Mouse (Mus musculus): ENCODE results near the gene Amz2. TPM values are rescaled to one million over a fixed set of nuclear protein-coding genes. Genes with fewer than 3 reads are reported as not detected.

Amz2 gene
- total RNA-seq, 2 experiments from 2014 or later: 42.9 to 46.8 TPM

DNA sequence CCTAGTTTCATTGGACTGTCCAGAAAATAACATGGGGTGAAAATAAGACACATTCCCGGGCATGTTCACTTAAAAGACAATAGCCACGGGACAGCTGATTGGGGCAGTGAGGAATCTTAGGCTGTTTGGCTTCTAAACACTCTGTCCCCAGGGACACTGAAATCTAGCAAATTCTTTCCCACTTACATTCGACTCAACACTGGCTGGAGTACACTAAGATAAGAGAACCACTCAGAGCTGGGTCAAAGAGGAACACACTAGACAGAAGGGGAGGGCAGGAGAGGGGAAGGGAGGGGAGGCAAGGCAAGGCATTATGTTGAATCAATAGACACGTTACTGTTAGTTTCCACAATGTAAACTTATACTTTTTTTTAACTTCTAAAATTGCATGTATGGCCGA lies 34.8 kb downstream of the Amz2 start:
- DNase-seq: peak; percentile 70 to 72

DNA sequence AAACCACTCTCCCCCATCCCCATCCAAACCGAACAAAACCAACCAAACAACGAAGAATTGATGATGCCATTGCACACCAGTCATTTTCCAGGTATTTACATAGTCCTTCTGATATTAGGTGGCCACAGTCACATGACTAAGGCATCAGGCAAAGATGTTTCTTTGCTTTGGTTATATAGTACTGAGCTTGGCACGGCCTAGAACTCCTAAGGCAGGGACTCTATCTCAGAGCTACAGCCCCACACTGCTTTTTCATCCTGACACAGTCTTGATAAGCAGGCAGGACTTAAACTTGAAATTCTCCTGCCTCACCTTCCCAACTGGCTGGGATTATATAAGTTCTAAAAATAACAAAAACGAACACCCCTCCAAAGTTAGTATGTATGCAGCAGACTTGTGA lies 39.3 kb downstream of the Amz2 start:
- no peak for DNase-seq
- intact Hi-C loops (cut with DNase I): no loop called here

More for the DNA sequence above, 34.8 kb downstream of the Amz2 start:
- intact Hi-C loops (cut with DNase I): no loop called here

DNA sequence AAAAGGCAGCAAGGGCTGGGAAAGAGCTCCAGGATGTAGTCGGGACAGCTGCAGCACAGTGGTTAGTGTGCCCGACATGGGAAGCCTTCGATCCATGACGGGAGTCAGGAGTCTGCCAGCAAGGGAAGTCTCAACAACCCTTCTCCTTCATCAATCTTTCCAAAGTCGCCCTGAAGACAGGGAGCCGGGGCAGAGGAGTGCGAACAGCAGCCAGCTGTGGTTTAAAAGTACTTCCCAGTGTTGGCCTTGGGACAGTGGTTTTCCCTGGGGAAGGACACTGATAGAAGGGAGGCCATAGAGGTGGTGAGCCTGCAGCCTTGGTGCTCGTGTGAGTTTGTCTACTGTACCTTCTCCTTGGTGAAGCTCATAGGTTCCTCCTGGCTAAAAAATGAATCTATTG lies 41.2 kb downstream of the Amz2 start:
- intact Hi-C loops (cut with DNase I): no loop called here
- peak; percentile 43 to 53 for DNase-seq

DNA sequence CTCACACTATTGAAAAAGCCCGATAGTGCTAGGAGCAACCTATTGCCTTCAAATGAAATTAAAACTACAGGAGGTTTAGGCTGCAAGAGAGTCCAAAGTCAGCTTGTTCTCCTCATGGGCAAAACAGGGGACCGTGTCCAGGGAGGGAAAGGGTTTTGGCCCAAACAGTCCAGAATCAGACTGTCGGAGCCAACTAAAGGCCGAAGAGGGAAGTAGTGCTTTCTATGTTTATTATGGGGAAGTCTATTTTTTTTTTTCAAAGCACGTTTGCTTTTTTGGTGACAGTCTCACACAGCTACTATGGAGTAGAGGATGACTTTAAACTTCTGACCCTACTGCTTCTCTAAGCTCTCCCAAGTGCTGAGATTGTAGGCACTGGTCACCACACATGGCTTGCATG lies 42.4 kb downstream of the Amz2 start:
- DNase-seq: no peak
- intact Hi-C loops (cut with DNase I): no loop called here

DNA sequence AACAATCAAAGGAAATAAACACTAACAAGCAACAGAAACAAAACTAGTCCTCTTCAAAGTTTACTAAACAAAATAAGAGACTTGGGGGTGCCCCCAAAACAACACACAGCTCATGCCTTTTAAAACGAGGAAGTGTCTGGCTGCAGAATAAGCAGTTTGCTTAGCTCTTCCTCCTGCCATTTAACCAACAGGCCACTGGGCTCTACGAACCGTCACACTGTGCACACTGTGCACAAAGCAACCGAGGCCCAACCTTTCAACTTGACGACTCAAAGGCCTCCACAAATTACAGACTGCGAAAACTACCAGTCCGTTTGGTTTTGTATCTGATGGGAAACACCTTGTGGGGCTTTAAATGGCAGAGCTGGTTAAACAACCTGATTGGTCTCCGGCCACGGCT lies 44.4 kb downstream of the Amz2 start:
- no peak for DNase-seq
- intact Hi-C loops (cut with DNase I): loop anchor here (5.0 kb wide), 1 partner anchor 87 kb away; no protein-coding TSS in a partner anchor

DNA sequence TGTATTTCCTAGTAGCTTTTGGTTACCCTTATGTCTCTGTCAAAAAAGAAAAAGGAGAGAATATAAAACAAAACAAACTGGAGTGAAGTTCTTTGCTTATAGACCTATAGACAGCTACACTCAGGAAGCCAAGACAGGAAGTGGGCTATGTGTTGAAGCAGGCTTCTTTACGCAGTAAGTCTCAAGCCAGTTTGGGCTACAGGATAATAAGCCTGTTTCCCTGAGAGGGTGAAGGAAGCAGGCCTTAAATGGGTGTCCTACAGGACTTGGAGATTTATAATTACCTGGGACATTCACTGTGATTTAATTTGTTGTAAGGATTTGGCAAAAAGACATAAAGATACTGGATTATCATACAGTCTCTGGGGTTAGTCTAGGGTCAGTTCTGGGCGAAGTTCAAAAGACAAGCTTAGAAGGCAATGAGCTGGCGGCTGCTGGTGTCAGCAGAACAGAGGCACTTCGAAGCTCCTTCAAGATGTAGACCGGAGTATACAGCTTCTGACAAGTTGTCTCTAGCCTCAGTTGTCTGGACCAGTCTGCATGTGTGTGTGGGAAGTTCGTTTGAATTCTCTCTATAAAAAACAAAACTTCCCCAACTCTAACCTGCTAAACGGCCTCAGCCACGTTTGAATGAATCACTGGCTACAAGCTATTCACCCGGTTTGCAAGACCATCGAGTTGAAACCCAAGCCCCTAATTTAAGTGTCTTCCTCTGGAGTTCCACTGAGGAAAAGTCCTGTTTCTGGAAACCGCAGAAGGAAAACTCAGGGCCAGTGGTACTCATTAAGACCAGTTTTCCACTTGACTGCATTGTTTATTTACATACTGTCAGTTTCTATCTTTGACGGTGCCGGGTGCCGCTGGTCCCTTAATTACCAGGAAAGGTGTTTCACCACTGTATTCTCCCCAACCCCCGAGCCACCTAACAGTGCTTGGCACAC lies 45.4 kb downstream of the Amz2 start:
- peak in 1 of 2 experiments; percentile 8 for DNase-seq
- intact Hi-C loops (cut with DNase I): loop anchor here (5.0 kb wide), 1 partner anchor 86 kb away; no protein-coding TSS in a partner anchor

DNA sequence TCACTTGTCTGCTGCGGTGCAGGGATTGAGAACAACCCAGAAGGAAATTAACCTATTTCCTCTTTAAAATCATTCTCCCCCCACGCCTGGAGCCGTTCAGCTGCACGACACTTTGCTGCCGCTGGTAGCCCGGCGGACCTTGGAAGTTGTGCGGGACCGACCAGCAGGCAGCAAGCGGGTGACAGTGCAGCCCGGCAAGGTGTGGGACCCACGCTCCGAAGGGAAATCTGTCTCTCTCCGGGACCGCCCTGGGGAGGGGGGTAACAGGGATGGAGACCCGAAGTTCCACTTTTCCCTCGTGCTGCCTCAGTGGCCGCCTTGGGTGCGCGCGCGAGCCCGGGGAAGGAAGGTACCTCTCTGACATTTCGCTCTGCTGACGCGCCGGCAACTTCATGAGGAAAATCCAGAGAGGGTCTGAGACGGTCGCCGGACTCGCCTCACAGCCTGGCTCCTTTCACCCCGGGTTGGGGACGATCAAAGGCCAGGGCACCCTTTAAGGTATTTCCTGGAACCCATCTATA lies 46.5 kb downstream of the Amz2 start:
- intact Hi-C loops (cut with DNase I): loop anchor here (2.0 to 5.0 kb wide), 2 partner anchors 27 to 85 kb away; no protein-coding TSS in a partner anchor
- peak; percentile 52 to 62 for DNase-seq

DNA sequence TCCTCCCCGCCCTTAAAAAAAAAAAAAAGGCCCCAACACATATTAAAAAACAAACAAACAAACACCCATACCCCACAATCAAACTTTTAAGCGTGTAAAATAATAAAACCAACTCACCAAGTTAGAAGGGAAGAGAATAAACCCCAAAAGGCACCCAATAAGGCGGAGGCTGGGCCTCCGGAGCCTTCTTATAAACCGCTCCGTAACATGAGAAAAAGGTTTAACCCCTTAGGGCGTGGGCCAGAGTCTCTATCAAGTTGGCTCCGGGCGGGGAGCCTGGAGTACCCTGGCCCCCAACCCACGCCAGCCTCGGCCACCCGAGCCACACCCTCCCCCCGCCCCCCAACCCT lies 47.0 kb downstream of the Amz2 start:
- intact Hi-C loops (cut with DNase I): loop anchor here (2.0 to 5.0 kb wide), 2 partner anchors 28 to 85 kb away; no protein-coding TSS in a partner anchor
- DNase-seq: no peak

DNA sequence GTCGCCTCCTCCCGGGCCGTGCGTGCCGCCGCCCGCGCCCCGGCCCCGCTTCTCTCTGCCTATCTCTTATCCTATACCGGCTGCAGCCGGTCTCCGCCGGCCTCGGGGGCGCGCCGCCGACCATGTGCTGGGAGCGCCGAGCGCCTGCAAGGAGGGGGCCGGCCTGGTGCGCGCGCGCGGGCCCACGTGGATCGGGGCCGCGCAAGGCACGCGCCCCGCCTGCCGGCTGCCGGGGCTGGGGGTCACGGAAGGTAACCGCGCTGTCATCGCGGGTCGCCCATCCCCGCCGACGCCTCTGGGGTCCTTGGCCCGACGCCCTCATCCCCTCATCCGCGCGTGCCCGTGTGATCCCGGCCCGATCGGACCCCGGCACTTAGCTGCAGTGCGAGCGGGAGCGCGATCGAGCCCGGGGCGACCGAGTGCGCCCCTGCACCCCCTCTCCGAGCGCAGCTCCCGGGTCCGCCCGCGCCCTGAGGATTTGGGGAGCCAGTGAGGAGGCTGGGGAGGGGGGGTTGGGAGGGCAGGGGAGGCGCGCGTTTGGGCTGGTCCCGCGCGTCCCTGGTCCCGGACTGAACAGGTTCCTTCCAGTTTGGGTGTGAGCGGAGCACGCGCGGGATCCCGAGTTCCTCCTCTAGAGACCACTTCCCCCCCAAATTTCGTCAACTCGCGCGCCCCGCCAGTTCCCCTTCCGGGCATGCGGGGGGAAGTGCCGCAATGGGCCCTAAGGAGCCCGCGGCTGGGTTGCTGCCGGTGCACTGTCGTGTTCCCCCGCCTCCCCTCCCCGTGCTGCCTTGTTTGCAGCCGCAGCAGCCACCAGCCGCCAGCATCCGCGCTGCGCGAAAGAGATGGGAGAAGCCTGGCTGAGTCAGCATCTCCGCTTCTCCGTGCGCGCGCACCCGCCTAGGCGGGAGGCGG lies 47.7 kb downstream of the Amz2 start, which contains the start of the genes Arsg and Slc16a6:
TSS of gene Arsg (plus strand) at position 204 of the 915 bp plus-strand sequence.
TSS of gene Slc16a6 (minus strand) at position 428 of the 915 bp plus-strand sequence.
- DNase-seq: peak; percentile 85 to 89
- intact Hi-C loops (cut with DNase I): loop anchor here (2.0 to 5.0 kb wide), 2 partner anchors 29 to 84 kb away; no protein-coding TSS in a partner anchor

DNA sequence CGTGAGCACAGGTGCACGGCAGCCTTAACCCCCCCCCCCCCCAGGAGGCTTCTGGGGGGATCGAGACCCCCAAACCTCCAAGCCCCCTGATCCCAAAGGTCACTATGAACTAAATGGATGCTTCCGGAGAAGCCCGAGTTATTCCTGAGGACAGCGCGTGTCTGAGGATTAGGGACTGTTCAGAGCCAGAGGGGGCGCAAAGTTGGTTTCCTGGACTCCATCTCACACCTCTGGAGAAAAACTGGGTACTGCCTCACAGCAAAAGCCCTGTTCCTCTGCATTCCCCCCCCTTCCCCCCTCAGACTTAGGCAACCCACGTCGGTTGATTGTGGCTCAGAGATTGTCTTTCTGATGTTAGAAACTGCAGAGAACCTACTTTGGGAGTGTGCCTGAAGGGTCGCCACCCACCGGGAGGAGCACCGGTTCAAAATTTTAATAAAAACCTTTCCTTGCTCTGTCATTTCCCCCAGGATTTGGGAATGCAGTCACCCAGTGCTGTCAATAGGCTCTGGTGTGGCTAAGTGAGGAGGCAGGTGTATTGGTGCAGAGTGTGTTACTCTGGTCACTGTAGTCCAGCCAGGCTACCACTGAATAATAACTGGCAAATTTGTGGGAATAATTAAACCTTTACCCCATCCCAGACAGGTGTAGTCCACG lies 48.5 kb downstream of the Amz2 start:
- intact Hi-C loops (cut with DNase I): loop anchor here (5.0 kb wide), 1 partner anchor 83 kb away; no protein-coding TSS in a partner anchor
- no peak for DNase-seq

DNA sequence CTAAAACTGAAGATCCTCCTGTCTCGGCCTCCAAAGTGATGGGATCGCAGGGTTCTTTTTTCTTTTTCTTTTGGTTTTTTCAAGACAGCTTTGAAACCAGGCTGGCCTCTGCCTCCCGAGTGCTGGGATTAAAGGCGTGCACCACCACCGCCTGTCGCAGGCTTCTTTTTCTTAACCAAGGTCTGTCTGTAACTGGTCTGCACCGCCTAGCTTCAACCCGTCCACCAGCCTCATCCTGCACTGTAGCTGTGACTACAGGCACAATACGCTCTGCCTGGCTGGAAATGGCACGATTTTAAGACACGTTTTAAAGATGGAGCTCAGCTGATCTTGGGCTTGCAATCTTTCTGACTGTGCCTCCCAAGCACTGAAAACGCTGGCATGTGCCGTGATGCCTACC lies 49.1 kb downstream of the Amz2 start:
- no peak for DNase-seq
- intact Hi-C loops (cut with DNase I): loop anchor here (5.0 kb wide), 1 partner anchor 82 kb away; no protein-coding TSS in a partner anchor

DNA sequence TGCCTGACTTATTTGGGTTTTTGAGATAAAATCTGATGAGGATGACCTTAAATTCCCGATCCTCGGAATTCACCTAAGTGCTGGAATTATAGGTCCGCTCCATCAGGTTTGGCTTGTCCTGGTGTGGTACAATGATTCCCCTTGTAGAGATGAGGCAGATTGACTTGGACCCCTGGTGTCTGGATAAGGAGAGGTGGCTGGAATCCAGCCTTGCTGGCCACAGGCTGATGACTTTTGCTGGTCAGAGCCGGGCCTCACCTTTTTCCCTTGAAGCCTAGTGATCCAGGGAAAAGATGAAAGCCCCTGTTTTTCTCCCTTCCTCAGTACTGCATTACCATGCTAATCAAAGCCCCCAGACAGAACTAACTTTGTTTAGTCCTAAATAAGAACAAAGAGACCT lies 50.0 kb downstream of the Amz2 start:
- intact Hi-C loops (cut with DNase I): no loop called here
- no peak for DNase-seq

DNA sequence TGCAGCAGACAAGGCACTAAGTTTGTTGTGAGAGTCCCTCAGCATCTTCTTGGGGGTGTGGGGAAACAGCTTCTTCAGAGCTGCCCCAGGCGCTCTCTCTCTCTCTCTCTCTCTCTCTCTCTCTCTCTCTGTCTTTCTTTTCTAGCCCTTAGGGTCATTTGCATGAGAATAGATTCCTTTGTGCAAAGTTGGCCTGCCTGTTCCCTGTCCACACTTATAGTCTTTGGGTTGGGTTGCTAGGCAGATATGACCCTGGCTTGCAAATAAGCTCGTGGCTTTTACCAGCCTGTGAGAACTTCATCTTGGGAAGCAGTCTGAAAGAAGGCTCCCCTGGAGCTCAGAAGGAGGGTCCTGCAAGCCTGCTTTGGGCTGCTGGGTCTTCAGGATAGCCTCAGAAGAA lies 50.5 kb downstream of the Amz2 start:
- intact Hi-C loops (cut with DNase I): no loop called here
- no peak for DNase-seq

DNA sequence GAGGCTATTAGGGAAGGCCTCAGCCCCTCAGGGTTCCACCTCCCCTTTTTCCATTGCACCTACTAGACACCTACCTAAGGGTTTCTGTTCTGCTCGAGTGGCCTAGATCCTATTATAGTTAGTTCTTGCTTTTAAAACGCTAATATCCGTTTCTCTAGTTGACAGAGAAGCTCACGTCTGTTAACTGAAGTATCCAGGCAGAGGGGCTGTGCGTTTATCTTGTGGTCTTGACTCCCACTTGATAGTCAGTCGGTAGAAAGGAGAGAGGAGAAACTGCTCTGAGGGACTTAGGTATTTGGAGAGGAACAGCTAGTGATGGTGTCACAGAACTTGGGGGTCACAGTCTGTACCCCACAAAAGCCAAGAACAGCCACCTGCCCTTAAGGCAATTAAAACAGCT lies 50.9 kb downstream of the Amz2 start:
- DNase-seq: no peak
- intact Hi-C loops (cut with DNase I): no loop called here

DNA sequence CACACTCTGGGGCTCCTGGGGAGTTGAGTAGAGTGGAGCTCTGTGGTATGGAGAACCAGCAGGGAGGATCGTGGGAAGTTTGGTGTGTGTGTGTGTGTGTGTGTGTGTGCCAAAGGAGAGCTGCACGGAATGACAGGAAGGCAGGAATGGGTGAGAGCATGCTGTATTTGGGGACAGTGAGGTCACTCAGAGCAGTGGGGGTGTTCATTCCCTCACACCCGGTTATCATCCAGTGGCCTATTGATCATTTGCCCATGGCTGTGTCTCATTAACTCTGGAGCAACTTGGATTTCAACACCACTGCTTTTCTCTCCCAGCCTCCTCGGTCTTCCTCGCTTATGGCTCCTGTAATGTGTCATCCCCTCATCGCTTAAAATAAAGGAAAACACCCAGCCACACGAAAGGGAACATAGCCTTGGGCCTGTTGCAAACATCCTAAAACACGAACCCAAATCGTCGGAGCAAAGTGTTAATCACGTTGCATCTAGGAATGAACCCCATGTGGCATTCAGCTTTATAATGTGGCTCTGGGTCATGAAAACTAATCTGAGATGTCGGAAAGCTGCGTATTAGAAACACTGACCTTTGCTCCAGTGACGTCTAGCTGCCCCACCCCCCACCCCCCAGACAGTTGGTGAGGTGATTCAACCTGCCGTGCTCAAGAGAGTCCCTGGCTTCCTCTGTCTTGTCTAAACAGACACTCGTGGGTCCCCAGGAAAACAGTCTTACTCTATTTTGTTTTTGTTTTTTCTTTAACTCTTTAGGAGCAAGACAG lies 52.0 kb downstream of the Amz2 start:
- peak; percentile 17 to 36 for DNase-seq
- intact Hi-C loops (cut with DNase I): no loop called here

DNA sequence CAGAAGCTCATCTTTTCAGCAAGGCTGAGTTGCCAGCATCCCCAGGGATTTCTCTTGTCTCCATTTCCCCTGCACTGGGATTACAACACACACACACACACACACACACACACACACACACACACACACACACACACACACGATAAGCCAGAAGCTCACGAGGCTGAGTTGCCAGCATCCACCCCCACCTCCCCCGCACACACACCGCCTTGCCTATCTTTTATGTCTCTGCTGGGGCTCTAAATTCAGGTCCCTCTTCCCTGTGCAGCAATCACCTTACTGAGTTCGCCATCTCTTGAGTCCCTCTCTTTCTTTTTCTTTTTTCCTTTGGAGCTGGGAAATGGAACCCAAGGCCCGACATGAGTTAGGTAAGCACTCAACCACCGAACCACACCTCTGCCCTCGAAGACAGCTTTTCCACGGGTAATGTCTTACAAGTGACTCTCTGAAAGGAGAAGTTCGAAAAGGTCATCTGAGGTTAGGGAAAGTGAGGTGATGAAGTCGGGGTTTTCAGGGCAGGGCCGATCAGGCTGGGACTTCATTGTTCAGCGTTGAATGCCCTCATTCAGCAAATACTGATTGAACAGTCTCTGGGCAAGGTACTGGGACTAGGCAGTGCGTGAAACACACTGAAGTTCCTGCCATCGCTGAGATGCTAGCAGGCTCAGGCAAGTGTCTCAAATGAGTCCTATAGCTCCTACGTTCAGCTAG lies 54.0 kb downstream of the Amz2 start:
- intact Hi-C loops (cut with DNase I): no loop called here
- no peak for DNase-seq

DNA sequence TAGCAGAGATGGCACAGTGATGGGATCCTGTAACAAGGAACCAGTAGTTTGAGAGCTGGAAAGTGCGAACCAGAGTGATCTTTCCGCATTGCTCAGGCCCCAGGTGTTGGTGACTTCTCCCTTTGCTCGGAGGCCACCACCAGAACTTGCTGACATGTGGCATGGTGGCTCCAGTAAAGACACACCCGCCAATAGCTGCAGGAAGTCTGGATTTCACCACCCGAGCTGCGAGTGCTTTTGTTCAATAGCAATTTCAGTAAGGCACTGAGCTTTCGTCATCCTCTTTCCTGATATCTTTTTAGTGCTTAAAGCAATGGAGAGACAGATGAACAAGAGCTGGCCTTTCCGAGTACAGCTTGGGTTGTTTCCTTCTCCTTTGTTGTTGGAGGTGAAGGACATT lies 54.7 kb downstream of the Amz2 start:
- no peak for DNase-seq
- intact Hi-C loops (cut with DNase I): no loop called here

DNA sequence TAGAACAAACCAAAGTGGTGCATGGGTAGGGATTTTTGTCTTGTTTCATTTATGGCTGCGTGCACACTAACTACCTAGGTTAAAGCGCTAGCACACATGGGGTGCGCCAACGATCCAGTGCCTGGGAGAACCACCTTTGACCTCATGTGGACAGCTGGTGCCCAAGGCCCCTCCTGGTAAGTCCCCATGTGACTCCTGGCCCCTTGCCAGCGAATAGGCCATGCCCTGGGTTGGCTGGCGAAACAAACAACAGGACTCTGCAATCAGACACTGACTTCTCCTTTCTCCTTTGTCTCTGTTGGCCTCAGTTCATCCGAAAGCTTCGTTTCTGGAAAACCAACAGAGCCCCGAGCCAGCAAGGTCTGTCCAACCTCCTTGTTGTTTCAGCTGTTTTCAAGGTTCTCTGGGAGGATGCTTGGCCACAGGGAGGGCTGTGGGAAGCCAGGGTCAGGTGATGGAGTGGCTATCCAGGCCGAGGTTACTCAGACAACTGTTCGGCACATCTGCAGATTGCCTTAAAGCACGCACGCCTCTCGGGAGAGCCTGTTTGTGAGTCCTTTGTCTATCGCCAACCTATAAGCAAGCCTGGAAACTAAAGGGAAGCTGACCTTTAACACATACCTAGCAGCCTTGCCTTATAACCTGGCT lies 59.8 kb downstream of the Amz2 start:
- intact Hi-C loops (cut with DNase I): no loop called here

More for the DNA sequence above, 59.8 kb downstream of the Amz2 start:
- DNase-seq: peak in 1 of 2 experiments; percentile 32

Data from heart, postnatal 10 days (tissue).